In genomic region chr11:62607170-62607951, GRCm38 (mm10) we compare ENCODE assay signal across 12 mouse cellular contexts. TPM values are rescaled to one million over a fixed set of nuclear protein-coding genes. Genes with fewer than 3 reads are reported as not detected.
DNase-seq lines count a peak whose midpoint lies in the region; ATAC-seq and TF ChIP-seq lines count a peak whose summit lies in the region.
"Had no signal": no experiment of that assay in that cellular context is flagged by ENCODE, and none has a peak within 500 bp of the region (broad histone marks: within the 10 kb centered on the region; RNA-seq: fewer than 3 reads in every experiment).

No protein-coding gene starts in this region.

- no peak for TF ChIP-seq CTCF in lung, embryonic 14.5 days (IDR thresholded peaks at IDR 0.05; ENCODE audit: low read depth)

- H3K9ac ChIP-seq in lung, embryonic 14.5 days = no peak overlapping the region
- H3K9ac ChIP-seq in ES-E14 (ENCODE audit: insufficient read depth, low read depth, low read length, poor library complexity, severe bottlenecking) = no peak overlapping the region
- peak overlapping the region; percentile 44 for H3K9ac ChIP-seq in midbrain, embryonic 13.5 days (replicated peaks)

- H3K27ac ChIP-seq in heart, embryonic 10.5 days = 0 out of 2 replicates have a peak overlapping the region, but pooled peaks have one; percentile 6
- no peak overlapping the region for H3K27ac ChIP-seq in lung, embryonic 14.5 days (ENCODE audit: low read depth)
- H3K27ac ChIP-seq in ES-E14 (ENCODE audit: insufficient read depth, low read depth, low read length, poor library complexity, severe bottlenecking) = 0 out of 2 replicates have a peak overlapping the region, but pooled peaks have one; percentile 8
- peak overlapping the region; percentile 52 for H3K27ac ChIP-seq in midbrain, embryonic 13.5 days
- H3K27ac ChIP-seq: gastrocnemius, adult 2 months; macrophage had no signal

- 70% methylated on average over 10 of the region's 10 CpGs for WGBS in heart, embryonic 10.5 days
- WGBS in lung, embryonic 14.5 days = 64% methylated on average over 10 of the region's 10 CpGs
- whole genome bisulfite sequencing in midbrain, embryonic 13.5 days = 67% methylated on average over 10 of the region's 10 CpGs

- H3K4me1 ChIP-seq in heart, embryonic 10.5 days = peaks cover 24% of the 10 kb centered on the region
- peaks cover 10% of the 10 kb centered on the region for H3K4me1 ChIP-seq in lung, embryonic 14.5 days (ENCODE audit: insufficient read depth)
- peaks cover 0 to 15% of the 10 kb centered on the region in 2 experiments; a peak in 2 of 4 replicates for H3K4me1 ChIP-seq in ES-E14 (ENCODE audit: control insufficient read depth in 2 of 2, insufficient read depth in 2 of 2, low read length in 2 of 2, poor library complexity in 1 of 2)
- peaks cover 53% of the 10 kb centered on the region for H3K4me1 ChIP-seq in midbrain, embryonic 13.5 days (replicated peaks)

- H3K27me3 ChIP-seq in heart, embryonic 10.5 days (ENCODE audit: insufficient read depth, poor library complexity, severe bottlenecking) = no peaks in the 10 kb centered on the region
- no peaks in the 10 kb centered on the region for H3K27me3 ChIP-seq in lung, embryonic 14.5 days (ENCODE audit: insufficient read depth, low read length)
- no peaks in the 10 kb centered on the region for H3K27me3 ChIP-seq in midbrain, embryonic 13.5 days

- in situ Hi-C loops in ES-E14 (cut with MboI; ENCODE audit: low sequenced_read_pairs in 2 of 2, unreplicated experiment in 2 of 2) = no loop called here

- H3K36me3 ChIP-seq in heart, embryonic 10.5 days = peaks cover 79% of the 10 kb centered on the region
- H3K36me3 ChIP-seq in lung, embryonic 14.5 days (ENCODE audit: insufficient read depth) = peaks cover 62% of the 10 kb centered on the region
- peaks cover 47% of the 10 kb centered on the region for H3K36me3 ChIP-seq in ES-E14 (ENCODE audit: control insufficient read depth, insufficient read depth, low read length, poor library complexity, severe bottlenecking)
- H3K36me3 ChIP-seq in midbrain, embryonic 13.5 days = peaks cover 66% of the 10 kb centered on the region

- no peak for ATAC-seq in lung, embryonic 14.5 days (ENCODE audit: insufficient read depth)
- no peak for ATAC-seq in midbrain, embryonic 13.5 days
- ATAC-seq: activated CD4-positive, CD25-positive, alpha-beta regulatory T cell, adult 4 months had no signal

- no peak overlapping the region for H3K4me2 ChIP-seq in lung, embryonic 14.5 days
- H3K4me2 ChIP-seq in midbrain, embryonic 13.5 days (replicated peaks) = no peak overlapping the region

- H3K4me3 ChIP-seq in heart, embryonic 10.5 days = no peak overlapping the region
- no peak overlapping the region for H3K4me3 ChIP-seq in lung, embryonic 14.5 days (ENCODE audit: low read depth, low read length)
- no peak overlapping the region for H3K4me3 ChIP-seq in ES-E14 (ENCODE audit: insufficient read depth in 1 of 2, low read depth in 1 of 2, low read length in 2 of 2, poor library complexity in 1 of 2, severe bottlenecking in 1 of 2)
- no peak overlapping the region for H3K4me3 ChIP-seq in midbrain, embryonic 13.5 days (replicated peaks)
- H3K4me3 ChIP-seq: erythroblast, embryonic 14.5 days; gastrocnemius, adult 2 months had no signal

- intact Hi-C loops in heart, postnatal 10 days (cut with DNase I) = no loop called here

- no peaks in the 10 kb centered on the region for H3K9me3 ChIP-seq in heart, embryonic 10.5 days
- H3K9me3 ChIP-seq in lung, embryonic 14.5 days (ENCODE audit: low read depth, low read length) = no peaks in the 10 kb centered on the region
- no peaks in the 10 kb centered on the region for H3K9me3 ChIP-seq in ES-E14 (ENCODE audit: control insufficient read depth, insufficient read depth, low read depth, low read length)
- H3K9me3 ChIP-seq in midbrain, embryonic 13.5 days = no peaks in the 10 kb centered on the region

- no peak for DNase-seq in heart, embryonic 10.5 days (ENCODE audit: low spot score)
- DNase-seq in heart, postnatal 10 days = no peak
- DNase-seq in lung, embryonic 14.5 days = peak; percentile 20
- no peak for DNase-seq in lung, postnatal 25 days (ENCODE audit: low spot score)
- DNase-seq in ES-E14 (ENCODE audit: low read depth, low spot score) = no peak
- DNase-seq in layer of hippocampus, adult 11-12 months (ENCODE audit: low spot score) = no peak
- DNase-seq: gastrocnemius, adult 2 months; kidney, adult 9 months had no signal

TF ChIP-seq in ES-E14, 5 proteins besides CTCF, POLR2A, EP300 and RAD21:
- TF ChIP-seq ZC3H11A (IDR thresholded peaks at IDR 0.05; ENCODE audit: borderline replicate concordance, low read depth, low read length) (no peak), MAFK (IDR thresholded peaks at IDR 0.05; ENCODE audit: insufficient read depth, low read depth, low read length) (no peak), HCFC1 (IDR thresholded peaks at IDR 0.05; ENCODE audit: borderline replicate concordance, insufficient read depth, low read length) (no peak), ZNF384 (IDR thresholded peaks at IDR 0.05; ENCODE audit: low read depth, low read length) (no peak), CHD2 (IDR thresholded peaks at IDR 0.05; ENCODE audit: low read depth, low read length) (no peak)

RNA-seq across cellular contexts. Expression of gene Trpv2, which starts 33.1 kb away (rescaled TPM):
- 4.2 and 5.9 TPM in 2 replicates for polyA plus RNA-seq in heart, embryonic 10.5 days (2016; fragmentation: Nextera tagmentation; extraction: Ambion mirVana)
- 1 to 10 TPM; 4.3 to 4.5 TPM for total RNA-seq in heart, postnatal 10 days (2021)
- polyA plus RNA-seq in lung, embryonic 14.5 days (2014; fragmentation: Nextera tagmentation; extraction: Ambion mirVana) = 3.9 and 4.2 TPM in 2 replicates
- 9.8 and 13.4 TPM in 2 replicates for total RNA-seq in ES-E14 (2012; rRNA removed)
- polyA plus RNA-seq in midbrain, embryonic 13.5 days (2015; fragmentation: Nextera tagmentation; extraction: Ambion mirVana) = 20.7 TPM in 2 replicates

RNA-seq across cellular contexts. Expression of gene Lrrc75a, which starts 41.0 kb away (rescaled TPM):
- 14.9 and 17.2 TPM in 2 replicates for polyA plus RNA-seq in heart, embryonic 10.5 days (2016; fragmentation: Nextera tagmentation; extraction: Ambion mirVana)
- total RNA-seq in heart, postnatal 10 days (2021) = 10 to 100 TPM; 12.0 to 12.3 TPM
- polyA plus RNA-seq in lung, embryonic 14.5 days (2014; fragmentation: Nextera tagmentation; extraction: Ambion mirVana) = 14.1 and 16.4 TPM in 2 replicates
- total RNA-seq in ES-E14 (2012; rRNA removed) = 9.9 and 11.6 TPM in 2 replicates
- polyA plus RNA-seq in midbrain, embryonic 13.5 days (2015; fragmentation: Nextera tagmentation; extraction: Ambion mirVana) = 8.2 and 11.4 TPM in 2 replicates

RNA-seq across cellular contexts. Expression of gene Mmgt2, which starts 41.1 kb away (rescaled TPM):
- 40.5 and 49.6 TPM in 2 replicates for polyA plus RNA-seq in heart, embryonic 10.5 days (2016; fragmentation: Nextera tagmentation; extraction: Ambion mirVana)
- 10 to 100 TPM; 10.8 to 15.8 TPM for total RNA-seq in heart, postnatal 10 days (2021)
- 42.7 and 42.8 TPM in 2 replicates for polyA plus RNA-seq in lung, embryonic 14.5 days (2014; fragmentation: Nextera tagmentation; extraction: Ambion mirVana)
- 11.4 and 13.6 TPM in 2 replicates for total RNA-seq in ES-E14 (2012; rRNA removed)
- 23.0 and 25.2 TPM in 2 replicates for polyA plus RNA-seq in midbrain, embryonic 13.5 days (2015; fragmentation: Nextera tagmentation; extraction: Ambion mirVana)

RNA-seq across cellular contexts. Expression of gene Ubb, which starts 56.4 kb away (rescaled TPM):
- polyA plus RNA-seq in heart, embryonic 10.5 days (2016; fragmentation: Nextera tagmentation; extraction: Ambion mirVana) = 2,741 and 3,131 TPM in 2 replicates
- 100 to 1,000 TPM; 678 to 750 TPM for total RNA-seq in heart, postnatal 10 days (2021)
- polyA plus RNA-seq in lung, embryonic 14.5 days (2014; fragmentation: Nextera tagmentation; extraction: Ambion mirVana) = 2,928 and 2,952 TPM in 2 replicates
- 1,350 and 1,664 TPM in 2 replicates for total RNA-seq in ES-E14 (2012; rRNA removed)
- 4,691 and 4,901 TPM in 2 replicates for polyA plus RNA-seq in midbrain, embryonic 13.5 days (2015; fragmentation: Nextera tagmentation; extraction: Ambion mirVana)
